Mouse (Mus musculus) cerebellum, adult 11-12 months (tissue): ENCODE results near the gene Mctp1.

Experiments used
- DNase-seq: peaks from one replicate; pipeline ENCODE4 v3.0.0; 2022

Gene Mctp1

GRCm38 (mm10) chr13:76620525-76620924 lies 236.2 kb downstream of the Mctp1 start:
- no peak for DNase-seq

- DNase-seq, result no peak
Observed at GRCm38 (mm10) chr13:76633707-76634106, 249.4 kb downstream of the Mctp1 start.

- no peak for DNase-seq
Observed at GRCm38 (mm10) chr13:76638282-76638681, 253.9 kb downstream of the Mctp1 start.

- no peak for DNase-seq
Observed at GRCm38 (mm10) chr13:76659523-76659922, 275.2 kb downstream of the Mctp1 start.

- DNase-seq, result no peak
Observed at GRCm38 (mm10) chr13:76681286-76681685, 297.0 kb downstream of the Mctp1 start.

GRCm38 (mm10) chr13:76689349-76689748 lies 305.0 kb downstream of the Mctp1 start:
- no peak for DNase-seq

- DNase-seq, result no peak
Observed at GRCm38 (mm10) chr13:76690143-76690542, 305.8 kb downstream of the Mctp1 start.

GRCm38 (mm10) chr13:76690697-76691096 lies 306.4 kb downstream of the Mctp1 start:
- DNase-seq, result no peak

- DNase-seq, result no peak
Observed at GRCm38 (mm10) chr13:76734013-76734412, 349.7 kb downstream of the Mctp1 start.

- DNase-seq, result no peak
Observed at GRCm38 (mm10) chr13:76750663-76751429, 366.5 kb downstream of the Mctp1 start.

GRCm38 (mm10) chr13:76759832-76760490 lies 375.6 kb downstream of the Mctp1 start:
- DNase-seq, result no peak

- no peak for DNase-seq
Observed at GRCm38 (mm10) chr13:76799662-76800061, 415.3 kb downstream of the Mctp1 start.

- no peak for DNase-seq
Observed at GRCm38 (mm10) chr13:76801126-76801632, 416.8 kb downstream of the Mctp1 start.

- no peak for DNase-seq
Observed at GRCm38 (mm10) chr13:76802051-76802728, 417.9 kb downstream of the Mctp1 start.

- DNase-seq, result no peak
Observed at GRCm38 (mm10) chr13:76802926-76803325, 418.6 kb downstream of the Mctp1 start.

GRCm38 (mm10) chr13:76803799-76804198 lies 419.5 kb downstream of the Mctp1 start:
- DNase-seq, result no peak

- no peak for DNase-seq
Observed at GRCm38 (mm10) chr13:76808871-76809390, 424.6 kb downstream of the Mctp1 start.

- DNase-seq, result no peak
Observed at GRCm38 (mm10) chr13:76809802-76810201, 425.5 kb downstream of the Mctp1 start.

- DNase-seq, result no peak
Observed at GRCm38 (mm10) chr13:76810496-76810939, 426.2 kb downstream of the Mctp1 start.

- DNase-seq, result no peak
Observed at GRCm38 (mm10) chr13:76823083-76823482, 438.7 kb downstream of the Mctp1 start.

GRCm38 (mm10) chr13:76824932-76825694 lies 440.8 kb downstream of the Mctp1 start:
- DNase-seq, result no peak

- DNase-seq, result no peak
Observed at GRCm38 (mm10) chr13:76827738-76828137, 443.4 kb downstream of the Mctp1 start.
